Mouse (Mus musculus): Measurements from ENCODE around the gene Dcxr. TPM values are rescaled to one million over a fixed set of nuclear protein-coding genes. Genes with fewer than 3 reads are reported as not detected.
"Not testable (repeated sequence)": the region's sequence is repeated elsewhere in the genome, so short reads cannot be mapped to it uniquely, and the experiment has no call there.

Gene Dcxr
- polyA plus RNA-seq, 1 experiment from 2014 or later: 9.6 TPM

DNA sequence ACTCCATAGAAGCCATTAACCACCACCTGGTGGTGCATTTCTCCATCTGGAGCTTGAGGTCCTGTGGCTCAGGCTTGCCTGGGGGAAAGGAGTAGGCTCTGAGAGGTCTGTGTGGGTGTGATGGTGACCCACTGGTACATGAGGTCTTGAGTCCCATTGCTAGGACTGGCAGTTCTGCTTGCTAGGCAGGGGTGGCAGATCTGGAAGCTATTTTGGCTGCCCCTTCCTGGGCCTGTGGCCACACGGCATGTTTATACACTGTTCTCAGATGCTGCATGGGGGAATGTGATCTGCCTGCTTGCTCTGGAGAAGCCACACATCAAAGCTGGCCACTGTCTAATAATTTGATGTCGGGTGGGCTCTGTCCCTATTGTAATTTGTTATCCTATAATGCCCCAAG is 43.0 kb downstream of the Dcxr start:
- WGBS (ENCODE audit: insufficient replicate concordance): 56% methylated on average over 2 of the region's 2 CpGs
- no peaks in the 10 kb centered on the region for H3K27me3 ChIP-seq
- H3K27ac ChIP-seq: no peak overlapping the region
- H3K9me3 ChIP-seq (replicated peaks): no peaks in the 10 kb centered on the region
- no peak for DNase-seq
- no peak overlapping the region for H3K9ac ChIP-seq
- no peak for ATAC-seq (ENCODE audit: low read depth)
- H3K4me3 ChIP-seq (replicated peaks): no peak overlapping the region
- H3K4me1 ChIP-seq (replicated peaks): no peaks in the 10 kb centered on the region
- peaks cover 52% of the 10 kb centered on the region for H3K36me3 ChIP-seq
- H3K4me2 ChIP-seq: no peak overlapping the region

DNA sequence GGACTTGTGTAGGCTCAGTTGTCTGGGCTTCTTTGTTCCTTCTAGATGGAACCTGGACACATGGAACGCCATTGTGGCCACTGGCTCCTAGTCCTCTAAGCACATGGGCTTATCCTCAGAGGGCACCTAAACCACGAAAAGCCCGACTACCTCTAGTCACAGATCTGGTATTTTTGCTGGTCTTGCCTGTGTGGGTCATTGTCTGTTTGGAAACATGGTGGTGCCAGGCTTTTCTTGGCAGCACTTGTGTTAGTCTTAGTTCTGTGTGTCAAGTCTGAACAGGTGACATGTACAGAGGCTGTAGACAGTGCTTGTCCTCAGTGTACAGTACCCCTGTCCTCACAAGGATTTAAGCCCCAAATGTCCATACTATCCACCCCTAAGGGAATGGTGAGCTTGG is 43.5 kb downstream of the Dcxr start:
- no peaks in the 10 kb centered on the region for H3K9me3 ChIP-seq (replicated peaks)
- H3K36me3 ChIP-seq: peaks cover 52% of the 10 kb centered on the region
- H3K27me3 ChIP-seq: no peaks in the 10 kb centered on the region
- no peak for ATAC-seq (ENCODE audit: low read depth)
- no peak for DNase-seq
- no peak overlapping the region for H3K4me2 ChIP-seq
- H3K4me1 ChIP-seq (replicated peaks): no peaks in the 10 kb centered on the region
- 66% methylated on average over 3 of the region's 3 CpGs for WGBS (ENCODE audit: insufficient replicate concordance)
- H3K27ac ChIP-seq: no peak overlapping the region
- H3K4me3 ChIP-seq (replicated peaks): no peak overlapping the region
- no peak overlapping the region for H3K9ac ChIP-seq

DNA sequence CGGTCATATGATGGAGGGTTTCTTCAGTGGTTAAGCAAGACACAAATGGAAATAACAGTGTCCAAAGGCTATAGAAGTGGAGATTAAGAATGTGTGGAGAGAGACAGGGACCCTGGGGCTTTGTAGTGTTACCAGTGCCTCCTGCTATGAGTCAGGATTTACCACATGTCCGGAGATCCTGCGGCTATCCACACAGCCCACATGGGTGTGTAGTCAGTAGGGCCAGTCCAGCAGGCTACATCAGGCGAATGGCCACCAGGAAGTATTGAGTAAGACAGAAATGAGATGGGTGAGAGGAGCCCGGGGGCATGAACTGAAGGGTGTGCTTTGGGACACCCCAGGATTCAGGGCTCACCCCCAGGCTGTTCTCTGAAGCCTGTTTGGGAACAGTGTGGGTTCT is 44.4 kb downstream of the Dcxr start:
- Histone ChIP-seq H3K4me2 (no peak overlapping the region), H3K27me3 (no peaks in the 10 kb centered on the region), H3K9me3 (replicated peaks) (no peaks in the 10 kb centered on the region), H3K4me1 (replicated peaks) (no peaks in the 10 kb centered on the region), H3K36me3 (peaks cover 53% of the 10 kb centered on the region), H3K9ac (no peak overlapping the region), H3K4me3 (replicated peaks) (no peak overlapping the region), H3K27ac (no peak overlapping the region)
- ATAC-seq (ENCODE audit: low read depth): no peak
- DNase-seq: no peak
- 85% methylated on average over 5 of the region's 5 CpGs for WGBS (ENCODE audit: insufficient replicate concordance)

DNA sequence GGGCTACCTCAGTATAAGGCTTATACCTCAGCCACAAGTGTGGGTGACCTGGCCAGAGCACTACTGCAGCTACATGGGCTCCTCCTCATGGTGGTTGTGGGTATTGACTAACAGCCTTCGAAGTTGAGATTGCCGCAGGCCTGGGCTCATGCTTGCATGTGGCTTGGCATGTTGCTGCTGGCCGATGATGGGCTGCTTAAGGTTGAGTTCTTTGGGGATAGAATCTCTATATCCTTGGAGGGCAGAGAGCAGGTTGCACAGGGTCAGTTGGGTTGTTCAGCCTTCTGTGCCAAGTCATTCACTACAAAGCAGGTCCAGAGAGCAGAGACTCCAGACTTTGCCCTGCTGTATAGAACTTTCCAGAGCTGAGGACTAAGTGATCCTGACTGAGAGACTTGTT is 47.2 kb downstream of the Dcxr start:
- WGBS (ENCODE audit: insufficient replicate concordance): 68% methylated on average over 3 of the region's 3 CpGs
- Histone ChIP-seq H3K4me1 (replicated peaks) (peaks cover 22% of the 10 kb centered on the region), H3K36me3 (peaks cover 46% of the 10 kb centered on the region), H3K27ac (no peak overlapping the region), H3K4me3 (replicated peaks) (no peak overlapping the region), H3K4me2 (no peak overlapping the region), H3K9me3 (replicated peaks) (no peaks in the 10 kb centered on the region), H3K27me3 (no peaks in the 10 kb centered on the region), H3K9ac (no peak overlapping the region)
- DNase-seq (no peak), ATAC-seq (ENCODE audit: low read depth) (peak; percentile 47)

DNA sequence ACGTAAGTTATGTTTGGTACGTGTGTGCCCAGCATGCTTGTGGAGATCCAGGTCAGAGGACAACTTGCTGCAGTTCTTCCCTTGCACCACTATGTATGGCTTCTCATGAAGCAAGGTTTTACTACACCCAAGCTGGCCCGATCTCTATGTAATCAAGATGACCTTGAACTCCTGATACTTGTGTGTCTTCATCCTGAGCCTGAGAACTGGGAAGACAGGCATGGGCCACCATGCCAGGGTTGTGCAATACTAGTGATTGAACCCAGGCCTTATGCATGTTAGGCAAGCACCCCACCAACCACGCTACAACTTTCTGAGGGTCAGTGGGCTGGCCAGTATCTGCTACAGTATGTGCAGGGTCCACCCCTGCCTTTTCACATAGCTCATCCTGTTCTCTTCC is 50.1 kb downstream of the Dcxr start:
- ATAC-seq (ENCODE audit: low read depth): no peak
- peaks cover 45% of the 10 kb centered on the region for H3K4me1 ChIP-seq (replicated peaks)
- no peak overlapping the region for H3K27ac ChIP-seq
- DNase-seq: no peak
- H3K9ac ChIP-seq: no peak overlapping the region
- no peaks in the 10 kb centered on the region for H3K27me3 ChIP-seq
- no peak overlapping the region for H3K4me3 ChIP-seq (replicated peaks)
- H3K36me3 ChIP-seq: peaks cover 46% of the 10 kb centered on the region
- no peaks in the 10 kb centered on the region for H3K9me3 ChIP-seq (replicated peaks)
- no peak overlapping the region for H3K4me2 ChIP-seq
- WGBS (ENCODE audit: insufficient replicate concordance): 77% methylated on average over 4 of the region's 4 CpGs

DNA sequence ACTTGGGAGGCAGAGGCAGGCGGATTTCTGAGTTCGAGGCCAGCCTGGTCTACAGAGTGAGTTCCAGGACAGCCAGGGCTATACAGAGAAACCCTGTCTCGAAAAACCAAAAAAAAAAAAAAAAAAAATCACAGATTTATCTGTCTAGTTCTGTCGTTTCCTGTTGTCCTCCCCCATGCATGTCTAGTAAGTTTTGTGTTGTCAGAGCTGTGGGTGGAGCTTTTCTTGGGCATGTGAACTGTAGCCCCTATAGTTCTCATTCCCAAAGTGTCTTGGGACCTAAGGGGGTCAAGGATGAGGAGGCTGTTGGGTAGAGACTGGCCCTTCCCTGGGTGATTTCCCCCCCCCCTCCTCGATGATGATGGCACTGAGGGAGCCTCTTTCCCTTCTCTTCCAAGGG is 51.2 kb downstream of the Dcxr start:
- ATAC-seq (ENCODE audit: low read depth); H3K9ac ChIP-seq; H3K4me3 ChIP-seq (replicated peaks); H3K27ac ChIP-seq; H3K9me3 ChIP-seq (replicated peaks); H3K4me2 ChIP-seq; DNase-seq; H3K27me3 ChIP-seq: not testable (repeated sequence)
- WGBS (ENCODE audit: insufficient replicate concordance): 50% methylated on average over 5 of the region's 5 CpGs
- Histone ChIP-seq H3K36me3 (peaks cover 41% of the 10 kb centered on the region), H3K4me1 (replicated peaks) (peaks cover 46% of the 10 kb centered on the region)

Other genes with a start within 250 kb of the Dcxr start
- 142 and 150 TPM in 2 replicates for gene Mrpl12, start 242.7 kb downstream of the Dcxr start, polyA plus RNA-seq (2015; fragmentation: Nextera tagmentation; extraction: Ambion mirVana)
- 42.2 and 44.1 TPM in 2 replicates for gene Slc25a10, start 235.4 kb downstream of the Dcxr start, polyA plus RNA-seq (2015; fragmentation: Nextera tagmentation; extraction: Ambion mirVana)
- 10.0 and 10.7 TPM in 2 replicates for gene Gcgr, start 196.6 kb downstream of the Dcxr start, polyA plus RNA-seq (2015; fragmentation: Nextera tagmentation; extraction: Ambion mirVana)
- gene Mcrip1, start 177.6 kb downstream of the Dcxr start, polyA plus RNA-seq (2015; fragmentation: Nextera tagmentation; extraction: Ambion mirVana): 45.7 and 46.9 TPM in 2 replicates
- 0.22 TPM in 1 of 2 replicates, not detected in the other for gene Ppp1r27, start 176.1 kb downstream of the Dcxr start, polyA plus RNA-seq (2015; fragmentation: Nextera tagmentation; extraction: Ambion mirVana)
- 403 and 453 TPM in 2 replicates for gene P4hb, start 154.0 kb downstream of the Dcxr start, polyA plus RNA-seq (2015; fragmentation: Nextera tagmentation; extraction: Ambion mirVana)
- 258 and 276 TPM in 2 replicates for gene Arhgdia, start 145.7 kb downstream of the Dcxr start, polyA plus RNA-seq (2015; fragmentation: Nextera tagmentation; extraction: Ambion mirVana)
- 379 and 416 TPM in 2 replicates for gene Alyref, start 128.9 kb downstream of the Dcxr start, polyA plus RNA-seq (2015; fragmentation: Nextera tagmentation; extraction: Ambion mirVana)
- 99.1 and 102 TPM in 2 replicates for gene Anapc11, start 128.9 kb downstream of the Dcxr start, polyA plus RNA-seq (2015; fragmentation: Nextera tagmentation; extraction: Ambion mirVana)
- 9.5 and 12.6 TPM in 2 replicates for gene Npb, start 118.8 kb downstream of the Dcxr start, polyA plus RNA-seq (2015; fragmentation: Nextera tagmentation; extraction: Ambion mirVana)
- 114 and 116 TPM in 2 replicates for gene Pcyt2, start 109.3 kb downstream of the Dcxr start, polyA plus RNA-seq (2015; fragmentation: Nextera tagmentation; extraction: Ambion mirVana)
- 33.8 and 34.3 TPM in 2 replicates for gene Sirt7, start 102.0 kb downstream of the Dcxr start, polyA plus RNA-seq (2015; fragmentation: Nextera tagmentation; extraction: Ambion mirVana)
- 39.8 and 40.0 TPM in 2 replicates for gene Mafg, start 93.7 kb downstream of the Dcxr start, polyA plus RNA-seq (2015; fragmentation: Nextera tagmentation; extraction: Ambion mirVana)
- 6.0 and 6.9 TPM in 2 replicates for gene Pycr1, start 83.5 kb downstream of the Dcxr start, polyA plus RNA-seq (2015; fragmentation: Nextera tagmentation; extraction: Ambion mirVana)
- gene Myadml2, start 79.1 kb downstream of the Dcxr start, polyA plus RNA-seq (2015; fragmentation: Nextera tagmentation; extraction: Ambion mirVana): 0.23 TPM in 1 of 2 replicates, not detected in the other
- gene Notum, start 66.1 kb downstream of the Dcxr start, polyA plus RNA-seq (2015; fragmentation: Nextera tagmentation; extraction: Ambion mirVana): 0.27 and 0.36 TPM in 2 replicates
- gene Aspscr1, start 54.3 kb downstream of the Dcxr start, polyA plus RNA-seq (2015; fragmentation: Nextera tagmentation; extraction: Ambion mirVana): 49.2 and 52.5 TPM in 2 replicates
- 123 and 126 TPM in 2 replicates for gene Cenpx, start 13.5 kb downstream of the Dcxr start, polyA plus RNA-seq (2015; fragmentation: Nextera tagmentation; extraction: Ambion mirVana)
- 13.0 and 14.3 TPM in 2 replicates for gene Lrrc45, start 13.4 kb downstream of the Dcxr start, polyA plus RNA-seq (2015; fragmentation: Nextera tagmentation; extraction: Ambion mirVana)
- gene Rac3, start 5.8 kb downstream of the Dcxr start, polyA plus RNA-seq (2015; fragmentation: Nextera tagmentation; extraction: Ambion mirVana): 1.7 and 2.3 TPM in 2 replicates
- gene Cbr2, start 4.8 kb upstream of the Dcxr start, polyA plus RNA-seq (2015; fragmentation: Nextera tagmentation; extraction: Ambion mirVana): 0.22 TPM in 1 of 2 replicates, not detected in the other
- 4.9 and 6.5 TPM in 2 replicates for gene Hmga1b, start 35.5 kb upstream of the Dcxr start, polyA plus RNA-seq (2015; fragmentation: Nextera tagmentation; extraction: Ambion mirVana)
- gene Rfng, start 56.9 kb upstream of the Dcxr start, polyA plus RNA-seq (2015; fragmentation: Nextera tagmentation; extraction: Ambion mirVana): 11.2 and 15.4 TPM in 2 replicates
- gene Gps1, start 57.0 kb upstream of the Dcxr start, polyA plus RNA-seq (2015; fragmentation: Nextera tagmentation; extraction: Ambion mirVana): 102 and 104 TPM in 2 replicates
- gene Dus1l, start 69.1 kb upstream of the Dcxr start, polyA plus RNA-seq (2015; fragmentation: Nextera tagmentation; extraction: Ambion mirVana): 82.6 and 86.2 TPM in 2 replicates
- gene Fasn, start 97.3 kb upstream of the Dcxr start, polyA plus RNA-seq (2015; fragmentation: Nextera tagmentation; extraction: Ambion mirVana): 15.3 and 17.9 TPM in 2 replicates
- gene Ccdc57, start 205.6 kb upstream of the Dcxr start, polyA plus RNA-seq (2015; fragmentation: Nextera tagmentation; extraction: Ambion mirVana): 1.8 TPM in 2 replicates
- 71.4 and 81.7 TPM in 2 replicates for gene Slc16a3, start 221.2 kb upstream of the Dcxr start, polyA plus RNA-seq (2015; fragmentation: Nextera tagmentation; extraction: Ambion mirVana)

Data from liver, embryonic 13.5 days (tissue).